Mouse (Mus musculus) adrenal gland, adult (tissue): Measurements from ENCODE around the gene Elane.
A peak's percentile ranks its signal among the peaks of the same experiment; 100 is the strongest.

Source experiments
- DNase-seq, 2 experiments: peaks; one replicate each; pipeline ENCODE4 v3.0.0; 2022 to 2023; ENCODE audit warnings: low spot score in 1 of 2; ENCODE audit not compliant: inconsistent age in 2 of 2

Elane gene

GRCm38 (mm10) chr10:79857452-79857811 lies 28.6 kb upstream of the Elane start:
- DNase-seq = peak; percentile 75 to 87

GRCm38 (mm10) chr10:79857894-79858293 lies 28.2 kb upstream of the Elane start:
- DNase-seq = no peak

- peak; percentile 74 to 82 for DNase-seq
Measured at GRCm38 (mm10) chr10:79858416-79859074, 27.5 kb upstream of the Elane start.

GRCm38 (mm10) chr10:79859116-79859515 lies 26.9 kb upstream of the Elane start:
- DNase-seq = no peak

- DNase-seq = no peak
Measured at GRCm38 (mm10) chr10:79860079-79860911, 25.8 kb upstream of the Elane start.

- DNase-seq = peak in 1 of 2 experiments; percentile 46
Measured at GRCm38 (mm10) chr10:79861230-79862048, 24.6 kb upstream of the Elane start.

GRCm38 (mm10) chr10:79862049-79862788 lies 23.8 kb upstream of the Elane start:
- DNase-seq = peak in 1 of 2 experiments; percentile 49

- DNase-seq = peak in 1 of 2 experiments; percentile 48
Measured at GRCm38 (mm10) chr10:79862925-79863324, 23.1 kb upstream of the Elane start.

- DNase-seq = peak in 1 of 2 experiments; percentile 56
Measured at GRCm38 (mm10) chr10:79864351-79865188, 21.5 kb upstream of the Elane start.

- peak; percentile 45 to 77 for DNase-seq
Measured at GRCm38 (mm10) chr10:79865189-79865601, 20.9 kb upstream of the Elane start.

- peak; percentile 66 to 91 for DNase-seq
Measured at GRCm38 (mm10) chr10:79865801-79866295, 20.2 kb upstream of the Elane start.

- DNase-seq = peak in 1 of 2 experiments; percentile 34
Measured at GRCm38 (mm10) chr10:79866601-79867000, 19.4 kb upstream of the Elane start.

GRCm38 (mm10) chr10:79871845-79872244 lies 14.2 kb upstream of the Elane start:
- DNase-seq = no peak

- no peak for DNase-seq
Measured at GRCm38 (mm10) chr10:79872862-79873261, 13.2 kb upstream of the Elane start.

- no peak for DNase-seq
Measured at GRCm38 (mm10) chr10:79873313-79873712, 12.7 kb upstream of the Elane start.

- DNase-seq = no peak
Measured at GRCm38 (mm10) chr10:79873715-79874289, 12.2 kb upstream of the Elane start.

- DNase-seq = peak in 1 of 2 experiments; percentile 68
Measured at GRCm38 (mm10) chr10:79874290-79874862, 11.7 kb upstream of the Elane start, which contains the start of the genes Prtn3 and Plppr3. TSS of gene Prtn3 (plus strand) at chr10:79874476. TSS of gene Plppr3 (minus strand) at chr10:79874634.

- no peak for DNase-seq
Measured at GRCm38 (mm10) chr10:79877174-79877573, 8.9 kb upstream of the Elane start.

GRCm38 (mm10) chr10:79877757-79878156 lies 8.3 kb upstream of the Elane start:
- DNase-seq = peak; percentile 50 to 74
